Mouse (Mus musculus): ENCODE results near the gene Echs1. TPM values are rescaled to one million over a fixed set of nuclear protein-coding genes. Genes with fewer than 3 reads are reported as not detected.
A peak's percentile ranks its signal among the peaks of the same experiment; 100 is the strongest.

Echs1 gene
- polyA plus RNA-seq, 1 experiment from 2014 or later: 128 TPM

DNA sequence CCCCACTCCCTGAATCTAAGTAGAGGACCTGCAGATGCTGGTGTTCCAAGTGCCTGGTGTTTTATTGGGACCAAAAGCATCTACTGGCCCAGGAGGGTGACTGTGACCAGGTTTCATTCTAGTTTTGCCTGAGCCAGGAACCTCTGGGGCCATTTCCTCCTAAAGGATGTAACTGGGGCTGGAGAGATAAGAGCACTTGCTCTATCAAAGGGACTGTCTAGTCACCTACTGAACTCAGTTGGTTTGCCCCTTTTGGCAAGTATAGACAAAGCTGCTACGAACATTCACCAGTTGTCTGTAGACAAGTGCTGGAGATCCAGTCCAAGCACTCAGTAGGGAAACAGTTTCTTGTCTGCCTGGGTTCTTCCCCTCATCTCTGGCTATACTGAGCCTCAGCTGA, 17.8 kb downstream of the Echs1 start:
- no peak overlapping the region for H3K27ac ChIP-seq (ENCODE audit: low read depth, low read length)
- H3K4me1 ChIP-seq (ENCODE audit: control insufficient read depth, insufficient read depth, low read depth, low read length): peaks cover 6% of the 10 kb centered on the region
- 100% methylated on average over 1 of the region's 1 CpGs for whole genome bisulfite sequencing
- H3K4me3 ChIP-seq (ENCODE audit: low read length): no peak overlapping the region
- H3K9me3 ChIP-seq (ENCODE audit: control insufficient read depth, low read length): no peaks in the 10 kb centered on the region
- no peak overlapping the region for H3K9ac ChIP-seq (ENCODE audit: low read depth, low read length)
- no peaks in the 10 kb centered on the region for H3K27me3 ChIP-seq (replicated peaks; ENCODE audit: control insufficient read depth, insufficient read depth, low read length)
- no peak overlapping the region for H3K4me2 ChIP-seq (ENCODE audit: low read length)
- no peak for ATAC-seq
- H3K36me3 ChIP-seq (ENCODE audit: control insufficient read depth, insufficient read depth, low read length): 0 out of 2 replicates have a peak, but pooled peaks cover 3% of the 10 kb centered on the region

DNA sequence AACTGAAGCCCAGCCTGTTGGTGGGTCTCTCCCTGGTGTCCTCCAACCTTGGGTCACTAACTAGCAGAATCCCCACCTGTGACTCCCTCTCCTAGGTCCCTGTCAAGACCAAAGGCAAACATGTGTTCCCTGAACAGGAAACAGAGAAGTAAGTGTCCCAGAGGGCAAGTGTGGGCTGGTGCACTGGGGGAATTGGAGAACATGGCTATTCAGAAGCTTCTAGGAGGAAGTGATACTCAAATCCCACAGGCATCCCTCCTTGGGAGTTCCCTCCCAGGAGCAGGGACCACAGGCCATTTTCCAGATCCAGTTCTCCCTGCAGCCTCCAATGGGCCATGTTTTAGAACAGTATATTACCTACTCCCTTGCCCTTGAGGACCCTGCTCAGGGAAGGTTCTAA, 20.2 kb downstream of the Echs1 start:
- ATAC-seq: no peak
- H3K4me3 ChIP-seq (ENCODE audit: low read length): no peak overlapping the region
- no peak overlapping the region for H3K27ac ChIP-seq (ENCODE audit: low read depth, low read length)
- H3K4me1 ChIP-seq (ENCODE audit: control insufficient read depth, insufficient read depth, low read depth, low read length): 0 out of 2 replicates have a peak, but pooled peaks cover under 1% of the 10 kb centered on the region
- H3K9me3 ChIP-seq (ENCODE audit: control insufficient read depth, low read length): no peaks in the 10 kb centered on the region
- 0 out of 2 replicates have a peak, but pooled peaks cover 3% of the 10 kb centered on the region for H3K36me3 ChIP-seq (ENCODE audit: control insufficient read depth, insufficient read depth, low read length)
- H3K27me3 ChIP-seq (replicated peaks; ENCODE audit: control insufficient read depth, insufficient read depth, low read length): no peaks in the 10 kb centered on the region
- no peak overlapping the region for H3K4me2 ChIP-seq (ENCODE audit: low read length)
- no peak overlapping the region for H3K9ac ChIP-seq (ENCODE audit: low read depth, low read length)

DNA sequence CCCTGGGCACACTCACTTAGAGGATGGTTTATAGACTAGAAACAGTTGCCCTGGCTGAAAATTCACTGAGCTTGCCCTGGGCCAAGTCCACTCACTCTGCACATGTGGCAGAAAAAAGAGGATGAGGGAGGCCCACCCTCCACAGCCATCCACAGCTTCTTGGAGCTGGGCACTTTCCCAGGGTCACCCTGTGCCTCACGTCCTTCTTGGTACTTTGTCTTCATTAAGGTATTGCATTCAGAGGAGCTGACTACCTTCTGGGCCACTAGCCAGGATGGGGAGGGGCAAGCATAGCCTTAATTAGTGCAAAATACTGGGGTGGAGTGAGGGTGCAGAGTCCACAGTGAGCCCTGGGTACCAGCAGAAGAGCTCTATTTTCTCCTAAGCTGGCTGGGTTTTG, 20.7 kb downstream of the Echs1 start:
- ATAC-seq: 0 out of 2 replicates have a peak, but pooled peaks have one; percentile 37
- Histone ChIP-seq H3K27ac (ENCODE audit: low read depth, low read length) (no peak overlapping the region), H3K4me1 (ENCODE audit: control insufficient read depth, insufficient read depth, low read depth, low read length) (no peaks in the 10 kb centered on the region), H3K9ac (ENCODE audit: low read depth, low read length) (no peak overlapping the region), H3K9me3 (ENCODE audit: control insufficient read depth, low read length) (no peaks in the 10 kb centered on the region), H3K4me3 (ENCODE audit: low read length) (no peak overlapping the region), H3K27me3 (replicated peaks; ENCODE audit: control insufficient read depth, insufficient read depth, low read length) (no peaks in the 10 kb centered on the region), H3K4me2 (ENCODE audit: low read length) (no peak overlapping the region), H3K36me3 (ENCODE audit: control insufficient read depth, insufficient read depth, low read length) (0 out of 2 replicates have a peak, but pooled peaks cover 3% of the 10 kb centered on the region)
- WGBS: 36% methylated on average over 1 of the region's 1 CpGs

DNA sequence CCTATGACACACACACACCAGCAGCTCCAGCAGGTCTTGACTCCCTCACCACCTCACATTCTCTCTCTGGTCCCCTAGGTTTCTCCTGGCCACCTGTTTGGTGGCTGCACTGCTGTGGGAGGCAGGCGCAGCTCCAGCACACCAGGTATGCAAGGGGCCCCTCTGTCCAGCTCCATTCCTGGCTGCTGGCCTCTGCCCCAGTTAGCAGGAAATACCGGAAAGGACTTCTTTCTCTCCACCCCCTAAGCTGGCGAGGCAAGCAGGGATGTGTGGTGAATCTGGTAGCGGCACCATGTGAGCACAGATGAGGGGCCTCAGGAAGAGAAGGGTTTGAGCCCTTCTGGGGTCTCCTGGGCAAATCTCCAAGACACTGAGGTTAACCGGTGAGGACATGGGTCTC, 21.3 kb downstream of the Echs1 start:
- Histone ChIP-seq H3K36me3 (ENCODE audit: control insufficient read depth, insufficient read depth, low read length) (0 out of 2 replicates have a peak, but pooled peaks cover 3% of the 10 kb centered on the region), H3K9me3 (ENCODE audit: control insufficient read depth, low read length) (no peaks in the 10 kb centered on the region), H3K27me3 (replicated peaks; ENCODE audit: control insufficient read depth, insufficient read depth, low read length) (no peaks in the 10 kb centered on the region), H3K4me3 (ENCODE audit: low read length) (no peak overlapping the region), H3K4me1 (ENCODE audit: control insufficient read depth, insufficient read depth, low read depth, low read length) (no peaks in the 10 kb centered on the region), H3K4me2 (ENCODE audit: low read length) (no peak overlapping the region), H3K9ac (ENCODE audit: low read depth, low read length) (no peak overlapping the region), H3K27ac (ENCODE audit: low read depth, low read length) (no peak overlapping the region)
- no peak for ATAC-seq
- 61% methylated on average over 5 of the region's 5 CpGs for WGBS

DNA sequence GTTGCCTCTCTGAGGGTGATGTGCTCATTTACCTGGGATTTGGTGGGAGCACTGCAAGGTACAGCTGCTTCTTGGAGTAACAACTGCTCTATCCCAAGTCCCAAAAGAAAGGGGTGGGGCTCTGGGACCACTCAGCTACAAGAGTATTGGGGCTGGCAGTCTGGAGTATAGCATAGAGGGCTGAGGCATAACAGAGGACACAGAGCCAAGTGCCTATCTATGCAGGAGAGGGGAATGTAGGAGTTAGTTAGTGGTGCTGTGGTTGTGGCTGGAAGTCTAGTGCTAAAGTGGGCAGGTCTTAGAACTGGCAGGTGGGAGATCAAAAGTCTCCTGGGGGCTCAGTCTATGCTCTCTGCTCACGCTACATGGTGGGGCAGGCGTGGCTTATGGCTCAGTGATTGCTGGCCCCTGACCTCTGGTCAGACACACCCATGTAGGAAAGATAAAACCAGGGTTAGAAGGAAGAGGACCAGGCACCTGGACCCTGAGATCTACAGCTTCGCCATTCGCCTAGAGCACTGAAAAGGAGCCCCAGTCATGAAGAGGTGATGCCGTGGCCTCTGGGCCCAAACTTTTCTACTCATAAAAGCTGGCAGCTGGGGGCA, 23.2 kb downstream of the Echs1 start, which contains the start of gene Prap1:
Prap1 (plus strand) TSS at position 472 of the 605 bp plus-strand sequence.
- 75% methylated on average over 5 of the region's 5 CpGs for WGBS
- no peak for ATAC-seq
- Histone ChIP-seq H3K4me1 (ENCODE audit: control insufficient read depth, insufficient read depth, low read depth, low read length) (no peaks in the 10 kb centered on the region), H3K4me3 (ENCODE audit: low read length) (no peak within 1 kb of the TSS), H3K27me3 (replicated peaks; ENCODE audit: control insufficient read depth, insufficient read depth, low read length) (no peaks in the 10 kb centered on the region), H3K27ac (ENCODE audit: low read depth, low read length) (no peak within 1 kb of the TSS), H3K9ac (ENCODE audit: low read depth, low read length) (no peak within 1 kb of the TSS), H3K4me2 (ENCODE audit: low read length) (no peak within 1 kb of the TSS), H3K36me3 (ENCODE audit: control insufficient read depth, insufficient read depth, low read length) (0 out of 2 replicates have a peak, but pooled peaks cover 2% of the 10 kb centered on the region), H3K9me3 (ENCODE audit: control insufficient read depth, low read length) (no peaks in the 10 kb centered on the region)

DNA sequence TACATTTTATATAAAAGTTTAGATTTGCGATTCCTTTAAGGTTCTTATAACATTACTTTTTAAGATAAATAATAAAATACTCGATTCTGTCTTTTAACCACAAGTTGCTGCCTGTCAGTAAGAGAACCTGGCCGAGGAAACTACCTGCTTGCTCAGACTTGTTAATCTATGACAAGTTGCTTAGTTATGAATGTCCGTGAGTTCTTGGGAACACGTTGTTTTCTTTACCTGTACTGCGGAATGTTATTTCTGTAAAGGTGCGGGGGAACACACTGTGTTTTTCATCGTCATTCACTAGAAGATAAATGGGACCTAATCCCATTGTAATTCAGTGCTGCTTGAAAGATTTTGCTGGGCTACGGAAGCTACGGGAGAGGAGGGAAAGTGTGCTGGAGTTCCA, 25.7 kb downstream of the Echs1 start:
- ATAC-seq: no peak
- WGBS: 81% methylated on average over 10 of the region's 10 CpGs
- no peak overlapping the region for H3K4me3 ChIP-seq (ENCODE audit: low read length)
- H3K4me1 ChIP-seq (ENCODE audit: control insufficient read depth, insufficient read depth, low read depth, low read length): no peaks in the 10 kb centered on the region
- H3K27ac ChIP-seq (ENCODE audit: low read depth, low read length): no peak overlapping the region
- no peaks in the 10 kb centered on the region for H3K9me3 ChIP-seq (ENCODE audit: control insufficient read depth, low read length)
- H3K9ac ChIP-seq (ENCODE audit: low read depth, low read length): no peak overlapping the region
- H3K4me2 ChIP-seq (ENCODE audit: low read length): no peak overlapping the region
- no peaks in the 10 kb centered on the region for H3K36me3 ChIP-seq (ENCODE audit: control insufficient read depth, insufficient read depth, low read length)
- no peaks in the 10 kb centered on the region for H3K27me3 ChIP-seq (replicated peaks; ENCODE audit: control insufficient read depth, insufficient read depth, low read length)

DNA sequence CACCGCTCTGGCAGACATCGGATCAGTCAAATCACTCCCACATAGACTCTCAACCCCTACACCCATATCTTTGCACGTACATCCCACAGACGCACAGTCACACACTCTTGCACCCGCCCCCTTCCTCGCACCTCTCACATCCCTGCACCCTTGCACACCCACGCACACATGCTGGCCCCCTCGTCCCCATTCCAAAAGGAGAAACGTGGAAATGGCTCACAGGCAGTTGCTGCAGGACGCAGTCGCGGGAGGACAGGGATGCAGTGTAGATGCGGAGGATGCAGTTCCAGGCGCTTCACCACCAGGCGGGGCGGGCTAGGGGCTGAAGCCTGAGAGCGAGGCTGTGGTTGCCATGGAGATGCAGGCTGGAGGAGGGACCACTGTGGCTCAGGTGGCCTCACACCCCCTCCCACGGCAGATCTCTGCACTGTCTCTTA, 34.0 kb downstream of the Echs1 start, which contains the start of gene Caly:
Caly (minus strand) TSS at position 307 of the 437 bp plus-strand sequence.
- Histone ChIP-seq H3K36me3 (ENCODE audit: control insufficient read depth, insufficient read depth, low read length) (no peaks in the 10 kb centered on the region), H3K4me2 (ENCODE audit: low read length) (peak within 1 kb of the TSS; percentile 76), H3K27me3 (replicated peaks; ENCODE audit: control insufficient read depth, insufficient read depth, low read length) (no peaks in the 10 kb centered on the region), H3K27ac (ENCODE audit: low read depth, low read length) (peak within 1 kb of the TSS; percentile 94), H3K9ac (ENCODE audit: low read depth, low read length) (peak within 1 kb of the TSS; percentile 72), H3K4me1 (ENCODE audit: control insufficient read depth, insufficient read depth, low read depth, low read length) (peaks cover 9% of the 10 kb centered on the region), H3K9me3 (ENCODE audit: control insufficient read depth, low read length) (no peaks in the 10 kb centered on the region), H3K4me3 (ENCODE audit: low read length) (peak within 1 kb of the TSS; percentile 52)
- peak; percentile 91 for ATAC-seq
- 2% methylated on average over 18 of the region's 18 CpGs for WGBS

DNA sequence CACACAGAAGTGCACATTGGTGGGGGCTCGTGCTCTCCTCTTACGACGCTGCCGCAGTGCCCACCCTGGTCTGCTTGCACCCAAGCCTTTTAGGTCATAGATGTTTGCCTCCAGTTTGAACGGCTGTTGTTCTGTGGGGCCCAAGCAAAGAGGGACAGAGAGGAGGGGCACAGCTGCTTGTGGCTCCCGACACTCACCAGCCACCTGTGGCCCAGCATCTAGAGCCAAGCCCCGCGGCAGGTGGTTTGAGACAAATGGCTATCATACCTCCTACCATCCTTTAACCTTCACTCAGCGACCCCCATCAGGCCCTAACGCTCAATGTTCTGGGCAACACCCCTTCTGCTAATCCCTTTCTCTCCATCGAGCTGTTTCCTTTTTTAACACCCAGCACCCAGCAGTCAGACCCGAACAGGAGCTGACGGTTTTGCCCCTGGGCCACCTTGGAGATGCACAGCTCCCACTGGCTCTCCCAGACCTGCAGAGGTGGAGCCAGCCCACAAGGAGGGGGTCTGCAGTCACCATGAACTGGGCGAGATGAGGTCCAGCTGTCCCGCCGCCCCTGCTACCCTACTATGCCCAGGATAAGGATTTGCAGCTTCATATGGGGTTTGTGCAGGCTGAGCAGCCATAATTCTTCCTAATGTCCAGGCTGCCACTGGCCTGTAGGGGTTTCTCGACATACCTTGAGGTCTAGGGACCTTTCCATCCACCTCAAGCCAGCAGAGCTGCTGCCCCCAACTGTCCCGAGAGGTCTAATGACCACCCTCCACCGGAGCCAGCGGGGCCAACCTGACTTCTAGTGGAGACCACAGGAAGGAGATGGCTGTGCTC, 34.7 kb downstream of the Echs1 start:
- peak; percentile 51 for ATAC-seq
- WGBS: 9% methylated on average over 20 of the region's 20 CpGs
- Histone ChIP-seq H3K27me3 (replicated peaks; ENCODE audit: control insufficient read depth, insufficient read depth, low read length) (no peaks in the 10 kb centered on the region), H3K4me2 (ENCODE audit: low read length) (peak overlapping the region; percentile 76), H3K9me3 (ENCODE audit: control insufficient read depth, low read length) (no peaks in the 10 kb centered on the region), H3K36me3 (ENCODE audit: control insufficient read depth, insufficient read depth, low read length) (no peaks in the 10 kb centered on the region), H3K4me3 (ENCODE audit: low read length) (peak overlapping the region; percentile 52), H3K4me1 (ENCODE audit: control insufficient read depth, insufficient read depth, low read depth, low read length) (peaks cover 9% of the 10 kb centered on the region), H3K27ac (ENCODE audit: low read depth, low read length) (peak overlapping the region; percentile 94), H3K9ac (ENCODE audit: low read depth, low read length) (peak overlapping the region; percentile 72)

DNA sequence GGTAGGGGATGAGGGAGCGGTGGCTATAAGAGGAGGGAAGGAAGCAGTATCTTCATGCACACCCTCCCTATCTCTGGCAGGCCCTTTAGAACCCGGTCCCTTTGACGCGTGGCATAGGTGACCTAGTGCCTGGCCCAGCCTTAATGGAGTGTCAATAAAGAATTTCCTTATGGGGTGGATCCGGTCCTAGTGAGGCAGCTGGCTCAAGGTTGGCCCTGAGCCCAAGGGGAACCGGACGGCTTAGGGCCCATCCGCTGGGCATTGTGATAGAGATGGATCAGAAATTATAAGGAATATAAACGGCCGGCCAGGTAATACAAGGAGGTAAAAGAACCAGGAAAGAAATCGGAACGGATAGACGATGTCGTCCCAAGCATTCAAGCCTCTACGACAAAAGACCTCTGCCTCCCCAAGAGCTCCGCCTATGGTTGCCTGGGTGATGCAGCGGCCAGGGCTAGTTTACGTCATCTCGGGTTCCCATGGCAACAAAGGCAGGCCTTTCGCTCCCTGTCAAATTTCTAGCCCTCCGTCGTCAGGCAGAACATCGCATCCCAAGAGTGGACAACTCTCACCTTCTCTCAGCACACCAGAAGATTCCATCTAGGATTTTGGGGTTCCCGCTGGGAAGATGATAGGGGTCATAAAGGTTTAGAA, 35.6 kb downstream of the Echs1 start:
- ATAC-seq: peak; percentile 77
- peak overlapping the region; percentile 76 for H3K4me2 ChIP-seq (ENCODE audit: low read length)
- H3K4me1 ChIP-seq (ENCODE audit: control insufficient read depth, insufficient read depth, low read depth, low read length): peaks cover 9% of the 10 kb centered on the region
- peak overlapping the region; percentile 52 for H3K4me3 ChIP-seq (ENCODE audit: low read length)
- no peaks in the 10 kb centered on the region for H3K27me3 ChIP-seq (replicated peaks; ENCODE audit: control insufficient read depth, insufficient read depth, low read length)
- H3K27ac ChIP-seq (ENCODE audit: low read depth, low read length): peak overlapping the region; percentile 94
- H3K36me3 ChIP-seq (ENCODE audit: control insufficient read depth, insufficient read depth, low read length): no peaks in the 10 kb centered on the region
- 1% methylated on average over 24 of the region's 24 CpGs for WGBS
- H3K9ac ChIP-seq (ENCODE audit: low read depth, low read length): peak overlapping the region; percentile 72
- no peaks in the 10 kb centered on the region for H3K9me3 ChIP-seq (ENCODE audit: control insufficient read depth, low read length)
